Mouse (Mus musculus): ENCODE measurements around the gene Nptxr. TPM values are rescaled to one million over a fixed set of nuclear protein-coding genes. Genes with fewer than 3 reads are reported as not detected.

Gene Nptxr
- polyA plus RNA-seq, 1 experiment = 3.7 TPM

GRCm38 (mm10) chr15:79763601-79764246, 40.8 kb downstream of the Nptxr start:
- TF ChIP-seq POLR2A (IDR thresholded peaks at IDR 0.05; ENCODE audit: borderline replicate concordance, extremely low read depth, low read depth, low read length) = no peak
- no peak for TF ChIP-seq CTCF (IDR thresholded peaks at IDR 0.05; ENCODE audit: insufficient read depth, low read length)
- no peak for DNase-seq
- Histone ChIP-seq H3K4me3 (replicated peaks; ENCODE audit: extremely low read depth, low read depth, low read length) (no peak overlapping the region), H3K4me1 (ENCODE audit: control insufficient read depth, insufficient read depth, low read length) (peaks cover 6% of the 10 kb centered on the region)
- 86% methylated on average over 7 of the region's 7 CpGs for WGBS

DNA sequence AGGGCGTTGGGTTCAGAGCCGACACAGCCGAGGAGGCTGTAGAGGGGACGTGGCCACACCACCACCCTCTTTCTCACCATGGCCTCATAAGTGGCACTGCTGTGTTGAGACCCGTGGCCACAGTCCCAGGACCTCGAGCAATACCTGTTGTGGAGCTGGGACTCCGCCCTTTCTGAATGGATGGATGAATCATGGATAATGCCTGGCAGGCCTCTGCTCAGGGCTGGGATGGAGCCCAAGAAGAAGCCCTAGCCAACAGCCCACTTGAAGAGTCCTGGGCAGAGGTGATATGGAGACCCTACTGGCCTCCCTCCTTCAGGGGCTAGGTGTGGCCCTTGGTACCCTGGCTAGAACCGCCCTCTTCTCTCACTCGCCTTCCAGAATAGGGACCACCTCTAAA, 41.6 kb downstream of the Nptxr start:
- Histone ChIP-seq H3K4me1 (ENCODE audit: control insufficient read depth, insufficient read depth, low read length) (peaks cover 3% of the 10 kb centered on the region; the same call in 1 of the 2 replicates), H3K4me3 (replicated peaks; ENCODE audit: extremely low read depth, low read depth, low read length) (no peak overlapping the region)
- DNase-seq = no peak
- 90% methylated on average over 9 of the region's 9 CpGs for WGBS
- TF ChIP-seq CTCF (IDR thresholded peaks at IDR 0.05; ENCODE audit: insufficient read depth, low read length) = no peak
- no peak for TF ChIP-seq POLR2A (IDR thresholded peaks at IDR 0.05; ENCODE audit: borderline replicate concordance, extremely low read depth, low read depth, low read length)

DNA sequence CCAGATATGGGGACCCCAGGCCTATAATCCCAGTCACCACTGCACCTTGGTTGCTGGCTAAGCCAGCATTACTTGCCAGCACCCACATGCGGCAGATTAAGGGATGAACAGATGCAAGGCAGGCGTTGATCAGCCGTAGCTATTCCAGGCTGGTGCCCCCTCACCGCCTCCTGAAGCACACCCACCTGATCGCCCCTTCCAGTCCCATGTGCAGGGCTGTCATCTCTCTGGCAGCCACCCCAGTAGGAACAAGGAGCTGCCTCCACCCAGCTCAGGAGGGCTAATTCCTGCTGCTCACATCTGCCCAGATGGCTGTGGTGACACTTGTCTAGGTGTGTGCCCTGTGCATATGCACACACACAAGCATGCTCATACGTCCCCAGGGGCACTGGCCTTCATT, 43.6 kb downstream of the Nptxr start:
- no peak for DNase-seq
- TF ChIP-seq POLR2A (IDR thresholded peaks at IDR 0.05; ENCODE audit: borderline replicate concordance, extremely low read depth, low read depth, low read length) = no peak
- TF ChIP-seq CTCF (IDR thresholded peaks at IDR 0.05; ENCODE audit: insufficient read depth, low read length) = no peak
- WGBS = 89% methylated on average over 6 of the region's 6 CpGs
- Histone ChIP-seq H3K4me3 (replicated peaks; ENCODE audit: extremely low read depth, low read depth, low read length) (no peak overlapping the region), H3K4me1 (ENCODE audit: control insufficient read depth, insufficient read depth, low read length) (peaks cover under 1% of the 10 kb centered on the region; the same call in 1 of the 2 replicates)

GRCm38 (mm10) chr15:79757118-79757517, 47.4 kb downstream of the Nptxr start:
- 87% methylated on average over 3 of the region's 3 CpGs for WGBS
- TF ChIP-seq POLR2A (IDR thresholded peaks at IDR 0.05; ENCODE audit: borderline replicate concordance, extremely low read depth, low read depth, low read length) (no peak), CTCF (IDR thresholded peaks at IDR 0.05; ENCODE audit: insufficient read depth, low read length) (no peak)
- Histone ChIP-seq H3K4me3 (replicated peaks; ENCODE audit: extremely low read depth, low read depth, low read length) (no peak overlapping the region), H3K4me1 (ENCODE audit: control insufficient read depth, insufficient read depth, low read length) (no peaks in the 10 kb centered on the region)
- DNase-seq = no peak

DNA sequence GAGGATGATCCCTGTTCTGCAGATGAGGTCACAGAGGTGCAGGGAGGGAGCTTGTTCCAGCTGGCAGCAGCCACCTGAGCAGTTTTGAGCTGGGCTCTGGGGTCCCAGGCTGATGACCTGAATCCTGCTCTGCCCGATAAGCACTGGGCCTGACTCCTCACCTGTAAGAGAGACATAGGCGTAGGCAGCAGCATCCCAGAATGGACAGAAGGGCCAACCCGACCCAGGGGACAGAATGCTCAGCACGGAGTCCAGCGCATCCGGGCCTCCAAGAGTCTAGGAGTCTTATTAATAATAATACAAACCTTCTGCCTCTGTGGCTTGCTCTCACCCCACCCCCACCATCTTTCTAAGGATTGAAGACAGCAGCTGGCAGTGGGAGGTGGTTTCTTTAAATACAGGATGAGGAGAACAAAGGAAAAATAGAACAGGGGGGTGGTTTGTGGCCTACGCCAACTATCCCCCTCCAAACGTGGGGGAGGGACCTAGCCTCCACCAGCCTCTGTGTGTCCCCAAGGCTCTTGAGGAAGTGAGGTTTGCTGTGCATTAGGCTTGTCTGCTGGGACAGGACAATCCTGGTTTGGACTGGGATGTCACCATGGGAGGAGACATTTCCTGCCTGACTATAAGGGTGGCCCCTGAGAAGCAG, 48.5 kb downstream of the Nptxr start:
- no peaks in the 10 kb centered on the region for H3K4me1 ChIP-seq (ENCODE audit: control insufficient read depth, insufficient read depth, low read length)
- no peak for DNase-seq
- no peak overlapping the region for H3K4me3 ChIP-seq (replicated peaks; ENCODE audit: extremely low read depth, low read depth, low read length)
- WGBS = 58% methylated on average over 8 of the region's 8 CpGs
- TF ChIP-seq POLR2A (IDR thresholded peaks at IDR 0.05; ENCODE audit: borderline replicate concordance, extremely low read depth, low read depth, low read length) (no peak), CTCF (IDR thresholded peaks at IDR 0.05; ENCODE audit: insufficient read depth, low read length) (no peak)

GRCm38 (mm10) chr15:79755176-79755575, 49.4 kb downstream of the Nptxr start:
- no peak for DNase-seq
- 89% methylated on average over 4 of the region's 4 CpGs for WGBS
- Histone ChIP-seq H3K4me3 (replicated peaks; ENCODE audit: extremely low read depth, low read depth, low read length) (no peak overlapping the region), H3K4me1 (ENCODE audit: control insufficient read depth, insufficient read depth, low read length) (no peaks in the 10 kb centered on the region)
- TF ChIP-seq POLR2A (IDR thresholded peaks at IDR 0.05; ENCODE audit: borderline replicate concordance, extremely low read depth, low read depth, low read length) = no peak

DNA sequence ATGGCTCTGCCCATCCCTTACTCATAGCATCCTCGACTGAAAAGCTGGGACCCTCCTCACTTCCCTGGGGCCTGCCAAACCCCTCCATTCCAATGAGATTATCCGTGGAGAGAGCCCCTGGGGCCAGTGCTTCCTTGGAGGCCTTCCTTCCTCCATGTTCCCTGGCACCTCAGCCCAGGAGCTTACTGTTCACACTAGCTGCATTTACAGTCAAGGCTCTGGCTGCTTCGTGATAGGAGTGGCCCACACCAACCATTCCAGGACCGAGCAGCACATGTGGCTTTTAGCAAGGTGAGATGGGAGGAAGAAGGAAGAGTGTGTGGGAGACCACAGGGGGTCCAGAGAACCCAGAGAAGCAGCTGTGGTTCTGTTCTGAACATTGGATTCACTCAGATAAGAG, 50.7 kb downstream of the Nptxr start:
- no peak for DNase-seq
- Histone ChIP-seq H3K4me1 (ENCODE audit: control insufficient read depth, insufficient read depth, low read length) (no peaks in the 10 kb centered on the region), H3K4me3 (replicated peaks; ENCODE audit: extremely low read depth, low read depth, low read length) (no peak overlapping the region)
- no peak for TF ChIP-seq POLR2A (IDR thresholded peaks at IDR 0.05; ENCODE audit: borderline replicate concordance, extremely low read depth, low read depth, low read length)
- TF ChIP-seq CTCF (IDR thresholded peaks at IDR 0.05; ENCODE audit: insufficient read depth, low read length) = no peak
- WGBS = 64% methylated on average over 4 of the region's 4 CpGs

DNA sequence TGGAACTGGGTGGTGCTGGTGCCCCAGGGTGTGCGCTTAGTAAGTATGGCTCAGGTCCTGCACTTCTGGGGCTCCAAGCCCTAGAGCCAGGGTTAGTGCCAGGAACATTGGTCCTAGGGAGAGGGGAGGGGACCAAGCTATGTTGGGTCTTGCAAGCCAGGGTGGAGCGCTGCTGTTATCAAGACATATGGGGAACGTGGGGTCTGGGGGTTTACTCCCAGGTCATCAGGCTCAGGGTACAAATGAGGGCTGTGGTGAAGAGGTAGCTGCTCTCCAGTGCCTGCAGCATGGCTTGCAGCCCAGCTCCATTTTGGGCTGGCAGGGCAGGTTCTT, 51.2 kb downstream of the Nptxr start:
- 91% methylated on average over 3 of the region's 3 CpGs for WGBS
- no peak overlapping the region for H3K4me3 ChIP-seq (replicated peaks; ENCODE audit: extremely low read depth, low read depth, low read length)
- TF ChIP-seq CTCF (IDR thresholded peaks at IDR 0.05; ENCODE audit: insufficient read depth, low read length) (no peak), POLR2A (IDR thresholded peaks at IDR 0.05; ENCODE audit: borderline replicate concordance, extremely low read depth, low read depth, low read length) (no peak)

DNA sequence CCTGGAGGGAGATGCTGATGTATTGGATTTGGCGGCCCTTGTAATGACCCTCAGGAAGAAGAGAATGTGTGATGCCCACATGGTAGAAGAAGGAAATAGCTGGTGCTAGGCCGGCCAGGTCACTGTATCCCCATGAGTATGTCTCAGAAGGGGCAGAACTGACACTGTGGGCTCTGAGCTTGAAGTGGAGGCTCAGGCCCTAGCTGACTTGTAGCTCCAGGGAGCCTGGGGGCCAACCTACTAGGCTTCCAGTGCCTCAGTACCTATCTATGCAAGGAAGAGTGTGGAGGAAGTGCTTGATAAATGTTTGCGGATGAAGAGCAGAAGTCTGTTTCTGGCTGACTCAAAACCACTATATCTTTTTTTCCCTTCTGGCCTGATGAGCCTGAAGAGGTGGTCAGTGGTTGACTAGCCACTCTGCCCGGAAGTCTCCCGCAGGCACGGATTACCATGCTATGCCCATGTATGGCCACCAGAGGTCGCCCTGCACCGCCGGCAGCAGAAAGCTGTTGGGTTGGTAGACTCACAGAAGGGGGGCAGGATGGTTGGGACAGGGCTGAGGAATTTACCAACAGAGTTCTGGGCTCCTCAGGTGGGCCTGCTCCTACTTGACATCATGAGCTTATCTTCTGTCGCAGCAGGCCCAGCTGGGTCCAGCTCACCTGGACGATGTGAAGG, 51.7 kb downstream of the Nptxr start:
- peak; percentile 83 for TF ChIP-seq CTCF (IDR thresholded peaks at IDR 0.05; ENCODE audit: insufficient read depth, low read length)
- TF ChIP-seq POLR2A (IDR thresholded peaks at IDR 0.05; ENCODE audit: borderline replicate concordance, extremely low read depth, low read depth, low read length) = no peak
- no peaks in the 10 kb centered on the region for H3K4me1 ChIP-seq (ENCODE audit: control insufficient read depth, insufficient read depth, low read length)
- H3K4me3 ChIP-seq (replicated peaks; ENCODE audit: extremely low read depth, low read depth, low read length) = no peak overlapping the region
- WGBS = 22% methylated on average over 11 of the region's 11 CpGs
- DNase-seq = peak; percentile 69

More for the DNA sequence above, 51.2 kb downstream of the Nptxr start:
- H3K4me1 ChIP-seq (ENCODE audit: control insufficient read depth, insufficient read depth, low read length) = no peaks in the 10 kb centered on the region
- no peak for DNase-seq

DNA sequence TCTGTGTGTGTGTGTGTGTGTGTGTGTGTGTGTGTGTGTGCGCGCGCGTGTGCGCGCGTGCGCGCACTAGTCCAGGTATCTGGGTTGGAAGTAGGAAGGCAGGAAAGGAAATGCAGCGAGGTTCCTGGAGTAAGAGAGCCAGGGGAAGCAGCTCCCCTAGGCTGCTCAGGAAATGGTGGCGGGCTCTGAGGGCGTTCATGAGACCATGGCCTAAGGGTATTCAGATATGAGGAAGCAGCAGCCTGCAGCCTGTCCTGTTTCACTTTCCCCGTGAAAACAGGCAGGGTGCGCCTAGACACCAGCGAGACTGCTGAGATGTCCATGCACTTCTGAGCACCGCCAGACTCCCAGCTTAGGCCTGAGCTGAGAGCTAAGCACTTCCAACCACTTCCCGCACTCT, 52.8 kb downstream of the Nptxr start:
- WGBS = 76% methylated on average over 17 of the region's 17 CpGs
- DNase-seq = no peak
- H3K4me1 ChIP-seq (ENCODE audit: control insufficient read depth, insufficient read depth, low read length) = no peaks in the 10 kb centered on the region
- TF ChIP-seq CTCF (IDR thresholded peaks at IDR 0.05; ENCODE audit: insufficient read depth, low read length) (no peak), POLR2A (IDR thresholded peaks at IDR 0.05; ENCODE audit: borderline replicate concordance, extremely low read depth, low read depth, low read length) (no peak)
- no peak overlapping the region for H3K4me3 ChIP-seq (replicated peaks; ENCODE audit: extremely low read depth, low read depth, low read length)

Measured in lung, adult 2 months (tissue).